Mouse (Mus musculus) lung, postnatal 25 days (tissue): Measurements from ENCODE around the gene Uso1.
A peak's percentile ranks its signal among the peaks of the same experiment; 100 is the strongest.
"Not testable (repeated sequence)": the region's sequence is repeated elsewhere in the genome, so short reads cannot be mapped to it uniquely, and the experiment has no call there.

Source experiments
- DNase-seq: peaks from one replicate; pipeline ENCODE4 v3.0.0; 2022; ENCODE audit warnings: low spot score

The Uso1 gene

GRCm38 (mm10) chr5:92127751-92128150, 10.0 kb upstream of the Uso1 start:
- no peak for DNase-seq

DNA sequence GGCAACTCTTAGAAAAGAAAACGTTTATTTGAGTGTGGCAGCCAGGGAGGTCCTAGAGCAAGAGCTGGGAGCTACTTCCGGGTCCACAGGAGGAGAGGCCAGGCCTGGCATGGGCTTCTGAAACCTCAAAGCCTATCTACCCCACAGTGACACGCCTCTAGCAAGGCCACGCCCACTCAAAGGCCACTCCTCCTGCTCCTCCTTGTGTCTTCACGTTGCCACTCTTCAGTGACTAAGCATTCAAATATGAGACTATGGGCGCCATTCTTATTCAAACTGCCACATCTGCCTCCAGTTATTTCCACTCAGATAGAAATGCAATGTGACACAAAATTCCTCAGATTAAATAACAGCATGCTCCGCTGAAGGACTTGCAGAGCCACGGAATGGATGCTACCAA, 9.2 kb upstream of the Uso1 start:
- DNase-seq, result peak; percentile 54

DNA sequence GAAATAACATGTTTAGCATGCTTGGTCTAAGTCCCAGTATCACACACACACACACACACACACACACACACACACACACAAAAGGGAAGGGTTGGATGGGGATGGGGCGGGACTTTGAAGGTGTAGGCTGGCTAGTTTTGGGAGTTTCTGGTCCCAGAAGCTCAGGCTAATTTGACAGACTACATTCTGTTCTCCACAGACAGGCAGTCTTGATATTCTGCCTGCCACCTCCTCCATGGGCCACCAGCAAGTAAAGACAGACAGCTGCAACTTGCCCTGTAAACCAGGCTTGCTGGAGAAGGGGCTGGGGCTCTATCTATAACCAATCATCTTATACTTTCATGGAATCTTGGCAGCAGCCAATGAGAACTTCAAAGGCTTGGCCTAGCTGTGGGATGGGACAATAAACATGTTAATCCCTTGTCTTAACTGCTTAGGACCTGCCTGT, 8.4 kb upstream of the Uso1 start:
- DNase-seq, result no peak

GRCm38 (mm10) chr5:92130040-92130682, 7.6 kb upstream of the Uso1 start:
- DNase-seq, result no peak

DNA sequence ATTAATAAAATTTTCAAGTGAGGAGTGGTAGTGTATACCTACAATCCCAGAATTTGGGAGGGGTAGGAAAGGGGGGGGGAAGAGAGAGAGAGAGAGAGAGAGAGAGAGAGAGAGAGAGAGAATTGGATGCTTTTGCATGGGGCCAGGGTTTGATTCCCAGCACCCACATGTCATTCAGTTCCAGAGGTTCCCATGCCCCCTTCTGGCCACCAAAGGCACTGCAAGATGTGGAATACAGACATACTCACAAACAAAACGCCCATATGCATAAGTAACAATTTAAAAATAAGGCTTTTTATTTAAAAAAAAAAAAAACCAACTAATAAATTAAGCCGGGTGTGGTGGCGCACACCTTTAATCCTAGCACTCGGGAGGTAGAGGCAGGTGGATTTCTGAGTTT, 5.6 kb upstream of the Uso1 start:
- DNase-seq, result no peak

GRCm38 (mm10) chr5:92133006-92133405, 4.7 kb upstream of the Uso1 start:
- not testable (repeated sequence) for DNase-seq

GRCm38 (mm10) chr5:92134934-92135333, 2.8 kb upstream of the Uso1 start:
- no peak for DNase-seq

GRCm38 (mm10) chr5:92136536-92137238, 1.1 kb upstream of the Uso1 start:
- DNase-seq, result no peak

- peak; percentile 27 for DNase-seq
These were observed 419 bp downstream of the Uso1 start for GRCm38 (mm10) chr5:92138093-92138621.

GRCm38 (mm10) chr5:92139191-92139590, 1.5 kb downstream of the Uso1 start:
- DNase-seq, result no peak

DNA sequence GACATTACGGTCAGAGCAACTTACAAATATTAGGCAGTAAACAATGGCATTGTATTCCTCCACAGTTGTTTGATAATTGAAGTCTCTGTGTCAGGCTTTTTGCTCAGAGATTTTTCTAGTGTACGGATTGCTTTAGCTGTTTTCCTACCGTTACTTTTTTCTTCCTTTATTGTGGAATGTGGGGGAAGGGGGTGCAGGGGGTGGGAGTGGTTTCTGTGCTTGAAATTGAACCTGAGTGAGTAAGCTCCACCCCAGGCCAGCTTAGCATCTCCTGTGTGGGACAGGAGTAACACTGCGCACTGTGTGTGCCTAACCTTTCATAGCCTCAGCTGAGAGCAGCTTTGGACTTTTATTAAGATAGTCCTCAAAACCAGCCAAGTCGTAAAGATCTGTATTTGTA, 4.0 kb downstream of the Uso1 start:
- no peak for DNase-seq

- DNase-seq, result no peak
These were observed 4.7 kb downstream of the Uso1 start for GRCm38 (mm10) chr5:92142481-92142880.

DNA sequence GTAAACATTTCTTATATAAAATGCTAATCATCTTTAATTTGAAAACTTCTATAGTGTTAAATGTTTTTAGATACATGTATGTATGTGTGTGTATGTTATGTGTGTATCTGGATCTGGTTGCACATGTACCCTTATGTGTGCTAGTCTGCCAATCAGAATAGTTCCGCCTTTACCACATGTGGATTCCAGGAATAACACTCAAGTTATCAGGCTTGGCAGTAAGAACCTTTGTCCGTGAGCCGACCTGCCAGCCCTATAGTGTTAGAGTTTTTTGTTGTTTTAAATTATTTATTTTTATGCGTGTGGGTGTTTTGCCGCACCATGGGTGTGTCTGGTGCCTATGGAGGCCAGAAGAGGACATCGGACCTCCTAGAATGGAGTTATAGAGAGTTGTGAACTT, 5.9 kb downstream of the Uso1 start:
- DNase-seq, result no peak

DNA sequence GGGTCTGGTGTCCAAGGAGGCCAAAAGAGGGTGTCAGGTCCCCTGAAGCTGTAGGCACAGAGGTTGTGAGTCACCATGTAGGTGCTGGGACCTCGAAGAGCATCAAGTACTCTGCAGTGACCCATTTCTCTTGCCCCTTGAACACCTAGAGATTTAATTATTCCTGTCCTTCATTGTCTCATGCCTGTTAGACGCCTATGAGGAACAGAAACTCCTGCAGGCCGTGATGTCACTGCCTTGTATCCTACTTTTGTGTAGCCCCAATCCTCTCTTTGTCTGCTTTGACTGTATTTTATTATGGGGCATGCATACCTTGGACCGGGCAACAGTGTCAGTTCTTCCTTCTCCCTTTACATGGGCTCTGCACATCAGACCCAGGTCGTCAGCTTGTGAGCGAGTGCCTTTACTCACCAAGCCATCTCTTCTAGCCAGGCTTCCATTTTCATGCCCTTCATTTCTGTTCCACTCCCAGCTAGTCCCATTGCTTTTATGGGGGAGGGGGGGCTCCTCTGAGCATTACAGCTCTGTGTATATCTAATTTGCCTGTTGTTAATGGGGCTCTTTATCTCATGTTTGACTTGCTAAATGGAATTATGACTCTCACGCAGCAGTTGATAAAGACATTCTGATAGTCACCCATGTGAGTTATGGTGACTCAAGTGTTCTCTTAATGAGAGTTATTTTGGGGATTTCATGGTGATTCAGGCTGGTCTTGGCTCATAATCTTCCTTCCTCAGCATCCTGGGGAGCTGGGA, 7.4 kb downstream of the Uso1 start:
- no peak for DNase-seq

DNA sequence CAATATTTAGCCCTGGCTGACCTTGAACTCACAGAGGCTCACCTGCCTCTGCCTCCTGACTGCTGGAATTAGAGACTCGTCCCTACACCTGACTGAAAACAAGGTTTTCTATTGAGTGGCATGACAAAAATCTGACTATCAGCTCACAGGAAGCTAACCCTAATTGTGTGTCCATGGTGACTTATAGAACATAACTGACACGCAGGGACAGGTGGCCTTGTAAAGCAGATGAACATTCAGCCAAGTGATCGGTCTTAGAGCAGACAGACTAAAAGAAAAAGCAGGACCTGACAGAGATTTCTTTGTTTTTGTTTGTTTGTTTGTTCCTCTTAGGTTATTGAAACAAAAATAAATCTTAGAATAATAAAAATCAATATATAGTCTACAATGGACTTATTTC, 10.5 kb downstream of the Uso1 start:
- DNase-seq, result no peak

DNA sequence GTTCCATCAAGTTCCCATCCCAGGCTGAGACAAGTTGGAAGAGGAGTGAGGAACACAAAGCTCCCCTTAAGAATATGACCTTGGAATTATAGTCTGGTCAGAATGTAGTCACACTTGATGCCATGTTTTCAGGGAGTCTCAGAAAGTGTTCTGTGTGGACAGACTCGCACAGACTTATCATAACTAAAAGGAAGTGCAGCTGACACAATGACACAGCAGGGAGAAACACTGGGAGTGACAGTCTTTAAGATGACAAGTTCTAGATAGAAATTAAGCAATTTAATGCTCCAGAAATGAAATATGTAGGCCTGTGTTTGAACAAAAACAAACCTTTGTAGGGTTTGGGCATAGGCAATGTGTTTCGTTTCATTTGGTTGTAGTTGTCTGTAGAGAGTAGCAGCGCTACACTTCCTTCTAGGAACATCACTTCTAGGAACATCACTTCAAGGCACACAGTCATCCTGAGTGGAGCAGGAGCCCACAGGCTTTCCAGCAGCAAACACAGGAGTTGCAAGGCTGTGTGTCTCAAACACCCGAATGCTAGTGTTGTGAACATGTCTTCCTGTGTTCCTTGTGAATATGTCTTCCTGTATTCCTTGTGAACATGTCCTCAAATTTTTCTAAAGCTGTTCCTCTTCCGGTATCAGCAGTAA, 11.7 kb downstream of the Uso1 start:
- DNase-seq, result no peak

GRCm38 (mm10) chr5:92154861-92155260, 17.1 kb downstream of the Uso1 start:
- no peak for DNase-seq

GRCm38 (mm10) chr5:92165976-92166375, 28.2 kb downstream of the Uso1 start:
- DNase-seq, result no peak

DNA sequence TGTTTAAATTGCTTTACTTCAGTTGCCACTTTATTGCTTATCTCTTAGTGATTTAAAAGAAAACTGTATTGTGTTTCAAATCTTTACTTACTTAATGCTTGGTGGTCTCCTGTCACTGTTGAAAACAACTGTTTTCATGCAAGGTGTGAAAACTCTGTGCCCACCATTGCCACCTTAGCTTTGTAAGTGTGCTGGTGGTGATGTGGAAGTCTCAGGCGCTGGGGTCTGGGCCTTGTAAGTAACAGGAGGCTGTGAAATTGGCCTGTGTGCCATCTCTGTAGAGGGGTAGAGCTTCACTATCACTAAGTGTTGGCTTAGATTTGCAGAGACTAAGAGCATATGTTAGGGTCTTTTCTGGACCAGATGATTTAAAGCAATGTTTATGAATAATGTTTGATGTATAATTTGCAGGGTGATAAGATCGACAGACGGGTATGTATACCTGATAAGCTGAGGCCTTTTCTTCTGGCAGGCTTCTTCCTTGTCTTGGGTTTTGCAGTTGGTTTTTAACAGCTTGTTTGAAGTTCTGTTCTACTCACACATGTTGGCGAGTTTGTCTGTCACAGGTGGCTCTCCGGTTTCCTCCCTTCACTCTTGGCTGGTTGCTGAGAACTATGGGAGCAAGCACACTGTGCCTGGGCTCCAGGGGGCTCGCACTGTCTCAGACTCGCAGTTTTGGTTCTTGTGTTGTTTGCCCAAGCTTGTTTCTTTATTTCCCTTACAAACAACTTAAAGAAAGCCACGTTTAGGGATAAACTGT, 45.5 kb downstream of the Uso1 start:
- no peak for DNase-seq

GRCm38 (mm10) chr5:92188881-92189483, 51.2 kb downstream of the Uso1 start:
- no peak for DNase-seq

GRCm38 (mm10) chr5:92195716-92196115, 58.0 kb downstream of the Uso1 start:
- DNase-seq, result not testable (repeated sequence)
